Mouse (Mus musculus): ENCODE measurements at regions not wholly inside any gene's neighbourhood (a gene's known extent, or its start where the extent isn't known, plus 50 kb on each side); places are given as distances from the start of the nearest gene placed in this dataset.

DNA sequence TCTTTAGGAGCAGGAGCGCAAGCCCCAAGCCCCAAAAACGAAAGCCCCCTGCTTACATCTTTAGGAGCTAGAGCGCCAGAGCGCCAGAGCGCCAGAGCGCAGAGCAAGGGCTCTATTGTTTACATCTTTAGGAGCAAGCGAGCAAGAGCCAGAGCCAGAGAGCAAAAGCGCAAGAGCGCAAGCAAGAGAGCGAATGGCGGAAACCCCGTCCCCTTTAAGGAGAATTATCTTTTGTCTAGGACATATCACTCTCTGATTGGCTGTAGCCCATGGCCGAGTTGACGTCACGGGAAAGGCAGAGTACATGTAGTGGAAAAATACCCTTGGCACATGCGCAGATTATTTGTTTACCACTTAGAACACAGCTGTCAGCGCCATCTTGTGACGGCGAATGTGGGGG lies 269.7 kb upstream of the Smim15 start:
- in situ Hi-C loops (cut with MboI, MseI): loop anchor here (10.0 kb wide), 1 partner anchor 200 kb away; no protein-coding TSS in a partner anchor

DNA sequence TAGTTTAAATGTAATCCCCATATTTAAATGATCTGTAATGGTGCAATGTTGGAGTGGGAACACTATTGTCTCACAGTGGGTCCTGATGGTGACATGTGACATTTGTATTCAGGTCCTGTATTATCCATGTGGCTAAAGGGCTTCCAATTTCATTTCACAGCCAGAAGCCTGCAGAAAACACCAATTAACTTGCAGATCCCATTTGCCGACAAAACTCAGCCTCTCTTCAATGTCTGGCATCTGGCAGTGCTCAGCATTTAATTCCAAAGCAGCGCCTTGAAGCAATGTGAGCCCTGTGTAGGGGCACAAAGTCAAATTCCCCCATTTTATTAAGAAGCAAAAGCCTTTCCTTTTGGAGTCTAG lies 277.0 kb upstream of the Smim15 start:
- in situ Hi-C loops (cut with MboI, MseI): no loop called here

DNA sequence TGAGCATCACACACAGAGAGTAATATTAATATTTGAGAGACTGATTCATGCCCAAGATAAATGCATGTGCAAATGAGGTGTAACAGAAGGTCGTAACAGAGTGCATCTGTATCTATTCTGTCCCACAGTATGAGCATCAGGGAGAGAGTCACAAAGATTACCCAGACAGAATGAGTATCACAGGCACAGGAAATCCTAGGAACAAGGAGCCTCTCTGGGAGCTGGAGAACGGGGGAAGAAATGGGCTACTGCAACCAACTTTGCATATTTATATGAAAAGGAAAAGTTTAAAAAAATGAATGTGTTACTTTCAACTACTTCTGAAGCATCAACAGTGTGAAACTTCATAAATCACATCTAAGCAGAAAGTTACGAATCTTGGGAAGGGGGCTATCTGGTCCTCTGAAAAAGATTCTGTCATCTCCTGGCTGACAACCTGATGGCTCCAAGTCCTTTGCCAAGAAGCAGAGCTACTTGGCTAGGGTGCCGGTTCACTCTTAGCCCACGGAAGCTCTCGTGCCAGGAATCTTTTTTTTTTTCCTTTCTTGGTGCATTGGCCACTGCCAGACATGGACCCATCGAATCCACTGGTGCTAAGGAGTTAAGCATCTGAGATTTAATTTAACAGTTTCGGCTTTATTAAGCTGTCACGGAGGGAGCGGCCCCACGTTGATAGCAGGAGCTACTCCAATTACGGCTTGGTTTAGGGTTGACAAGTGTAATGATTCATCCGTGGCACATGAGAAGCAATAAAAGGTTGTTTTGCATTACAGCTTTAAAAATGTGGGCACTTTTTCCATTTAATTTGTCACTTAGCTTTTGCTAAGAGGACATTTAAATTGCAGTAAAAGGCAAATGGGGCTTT lies 277.6 kb upstream of the Smim15 start:
- in situ Hi-C loops (cut with MboI, MseI): no loop called here

DNA sequence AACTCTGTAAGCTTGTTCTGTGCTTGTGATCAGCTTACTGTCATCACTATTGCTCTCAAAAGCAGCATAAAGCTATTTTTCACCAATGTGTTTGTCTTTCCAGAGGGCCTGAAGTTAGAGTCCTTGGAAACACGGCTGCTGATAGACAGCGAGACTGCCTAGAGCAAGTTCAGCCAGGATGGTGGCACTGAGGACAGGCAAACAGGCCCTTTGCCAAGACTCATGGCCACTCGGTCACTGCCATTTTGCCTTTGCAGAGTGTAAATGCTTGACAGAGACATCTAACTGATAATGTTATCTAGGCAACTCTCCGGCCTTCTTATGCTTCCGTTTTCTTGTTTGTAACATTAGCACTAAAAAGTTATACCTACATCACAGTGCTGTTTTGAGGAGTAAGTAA lies 280.3 kb upstream of the Smim15 start:
- in situ Hi-C loops (cut with MboI, MseI): no loop called here

DNA sequence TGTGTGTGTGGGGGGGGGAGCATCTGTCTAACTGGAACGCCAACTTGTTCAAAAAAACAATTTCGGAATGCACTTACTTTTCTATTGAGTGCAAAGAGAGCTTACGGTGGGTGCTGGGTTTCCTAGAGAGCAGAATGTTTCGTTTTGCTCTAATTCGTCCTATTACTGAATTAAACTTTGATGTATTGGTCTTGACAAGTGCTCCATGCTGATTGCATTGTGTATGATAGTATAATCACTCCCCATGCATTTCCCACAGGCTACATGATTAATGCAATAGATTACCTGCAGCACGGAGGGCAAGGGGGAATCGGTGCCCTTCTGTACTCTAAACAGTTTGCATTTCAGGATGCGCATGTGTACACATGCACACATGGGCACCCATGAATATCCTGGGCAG lies 283.7 kb upstream of the Smim15 start:
- in situ Hi-C loops (cut with MboI, MseI): no loop called here

DNA sequence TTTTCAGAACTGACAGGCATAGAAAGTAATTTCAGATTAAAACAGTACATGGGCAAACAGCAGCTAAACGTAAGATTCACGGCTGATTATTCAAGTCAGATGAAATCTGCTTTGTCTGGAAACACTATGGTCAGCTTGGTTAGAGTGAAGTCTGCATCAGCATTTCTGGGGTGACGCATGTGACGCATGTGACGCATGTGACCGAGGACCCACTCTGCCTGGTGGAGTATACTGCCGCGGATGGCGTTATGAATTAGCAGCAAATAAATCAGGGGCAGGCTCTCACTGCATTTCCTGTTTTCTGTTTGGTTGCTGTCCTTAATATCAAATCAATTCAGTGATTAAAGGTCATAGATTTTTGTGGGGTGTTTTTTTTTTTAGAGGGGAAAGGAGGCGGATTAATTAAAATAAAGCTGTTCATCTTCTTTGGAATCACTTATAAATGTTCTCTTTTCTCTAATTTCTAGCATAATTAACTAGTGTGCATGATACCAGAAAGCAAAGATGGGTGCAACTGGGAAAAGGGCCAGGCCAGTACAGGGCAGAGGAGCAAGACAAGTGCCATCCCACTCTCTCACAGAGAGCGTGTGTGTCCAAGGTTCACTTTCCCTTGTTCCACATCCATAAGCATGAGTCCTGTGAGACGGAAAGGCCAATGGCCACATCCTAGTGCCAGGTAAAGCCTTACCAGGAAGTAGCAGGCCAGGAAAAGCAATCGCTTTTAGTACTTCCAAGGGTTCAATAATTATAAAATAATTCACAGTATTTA lies 285.7 kb upstream of the Smim15 start:
- in situ Hi-C loops (cut with MboI, MseI): no loop called here

DNA sequence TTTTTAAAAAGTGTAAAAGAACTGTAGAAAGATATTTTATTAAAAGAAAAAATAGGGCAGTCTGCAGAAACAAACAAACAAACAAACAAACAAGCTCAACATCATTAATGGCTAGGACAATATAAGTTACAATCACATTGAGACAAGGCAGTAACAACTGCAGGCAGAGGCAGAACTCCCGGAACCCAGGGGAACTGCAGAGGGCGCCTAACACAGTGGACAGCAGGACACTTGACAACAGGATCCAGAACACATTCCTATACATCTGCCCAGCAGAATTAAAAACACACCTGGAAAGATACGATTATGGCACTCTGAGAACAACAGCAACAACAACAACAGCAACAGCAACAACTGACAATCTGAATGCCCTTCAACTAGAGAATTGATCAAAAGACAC lies 291.5 kb upstream of the Smim15 start:
- in situ Hi-C loops (cut with MboI, MseI): no loop called here

DNA sequence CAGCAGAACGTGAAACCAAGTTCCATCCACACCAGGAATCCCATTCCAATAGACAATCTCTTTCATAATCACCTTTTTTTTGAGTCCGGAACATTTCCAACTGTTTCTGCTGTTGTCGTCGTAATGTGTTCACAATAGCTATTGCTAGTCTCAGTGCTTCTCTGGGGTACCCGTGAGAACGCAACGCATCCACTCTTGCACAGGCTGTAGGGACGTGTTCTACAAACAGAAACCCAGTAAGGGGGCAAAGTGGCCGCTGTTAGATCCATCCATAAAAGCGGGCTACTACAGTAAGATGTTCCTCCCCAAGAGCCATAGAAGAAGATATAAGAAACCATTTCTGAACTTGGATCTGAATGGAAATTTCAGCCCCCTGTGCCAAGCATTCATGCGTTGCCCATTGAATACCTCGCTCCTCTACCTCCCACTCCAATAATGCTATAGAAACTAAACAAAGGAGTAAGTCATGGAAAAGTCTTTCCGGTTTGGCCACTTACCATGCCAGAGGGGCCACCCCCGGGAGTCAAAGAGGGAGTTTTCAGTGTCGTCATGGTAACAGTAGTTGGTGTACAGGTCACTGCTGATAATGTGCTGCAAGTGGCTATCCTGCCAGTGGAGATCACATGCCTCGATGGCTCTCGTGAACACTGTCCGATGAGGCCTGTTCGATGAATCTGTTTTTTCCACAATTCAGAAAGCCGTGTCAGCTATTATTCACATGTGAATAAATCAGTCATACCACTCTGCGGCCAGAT lies 300.6 kb upstream of the Smim15 start:
- in situ Hi-C loops (cut with MboI, MseI): no loop called here

DNA sequence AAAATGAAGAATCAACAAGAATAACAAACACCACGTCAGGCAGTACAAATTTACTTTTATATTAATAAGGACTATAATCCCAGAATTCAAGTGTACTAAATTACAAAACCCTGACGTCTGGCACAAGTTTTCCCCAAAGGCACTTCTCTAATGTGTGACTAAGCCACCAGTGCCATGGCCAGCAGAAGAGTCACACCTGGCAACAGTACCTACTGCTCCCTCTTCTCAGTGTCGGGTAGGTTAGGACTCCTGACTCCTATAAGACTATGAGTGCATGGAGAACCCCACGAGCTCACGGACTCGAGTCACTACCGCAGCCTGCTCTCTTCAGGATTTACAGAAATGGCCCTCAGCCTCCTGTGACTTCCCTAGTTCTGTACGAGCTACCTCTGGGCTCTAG lies 307.7 kb upstream of the Smim15 start:
- in situ Hi-C loops (cut with MboI, MseI): no loop called here

DNA sequence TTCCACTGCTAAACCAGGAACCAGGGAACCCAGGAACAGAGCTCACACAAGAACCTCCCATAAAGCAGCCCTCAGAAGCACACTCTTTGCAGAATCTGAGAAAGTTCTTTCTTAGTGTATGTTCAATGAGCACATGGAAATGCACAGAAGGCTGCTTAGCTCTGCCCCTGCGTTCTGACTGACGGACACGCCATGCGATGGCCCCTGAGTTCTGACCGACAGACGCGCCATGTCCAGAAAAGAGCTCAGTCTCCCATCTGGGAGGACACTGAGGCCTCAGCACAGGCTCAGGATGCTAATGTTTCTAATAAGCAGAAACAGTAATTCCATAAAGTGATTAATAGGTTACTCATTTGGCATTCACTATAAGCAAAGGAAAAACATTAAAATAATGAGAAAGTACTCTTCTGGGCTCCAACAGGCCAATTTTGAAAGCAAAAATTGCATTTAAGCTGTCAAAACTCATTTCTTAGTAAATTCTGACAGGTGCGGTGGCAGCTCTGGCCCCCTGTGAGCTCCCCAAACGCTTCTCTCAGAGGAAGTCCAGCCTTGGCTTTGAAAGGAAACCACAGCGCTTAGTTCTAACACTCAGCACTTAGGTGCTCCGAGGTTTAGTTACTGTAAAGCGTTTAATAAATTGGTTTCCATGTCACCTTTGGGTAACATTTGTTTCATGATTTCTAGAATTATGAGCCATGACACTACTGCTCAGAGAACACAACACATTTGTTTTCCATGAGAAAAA lies 309.9 kb upstream of the Smim15 start:
- in situ Hi-C loops (cut with MboI, MseI): no loop called here

DNA sequence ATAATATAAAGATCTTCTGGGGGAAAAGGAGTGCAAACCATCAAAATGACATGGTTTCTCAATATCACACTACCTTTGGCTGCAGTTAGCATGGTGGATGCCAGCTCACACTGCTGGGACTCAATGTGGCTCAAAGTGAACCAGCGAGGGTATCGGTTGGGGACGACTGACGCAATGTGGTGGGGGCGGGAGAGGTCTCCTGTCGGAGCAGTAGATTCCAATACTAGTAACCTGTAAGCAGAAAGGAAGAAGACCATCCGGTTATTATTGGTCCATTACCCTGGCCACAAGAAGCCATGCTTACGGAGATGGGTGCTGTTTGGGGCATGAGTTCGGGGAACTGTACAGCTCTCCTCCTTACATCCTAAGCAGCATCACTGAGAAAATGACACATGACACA lies 313.3 kb upstream of the Smim15 start:
- in situ Hi-C loops (cut with MboI, MseI): no loop called here

DNA sequence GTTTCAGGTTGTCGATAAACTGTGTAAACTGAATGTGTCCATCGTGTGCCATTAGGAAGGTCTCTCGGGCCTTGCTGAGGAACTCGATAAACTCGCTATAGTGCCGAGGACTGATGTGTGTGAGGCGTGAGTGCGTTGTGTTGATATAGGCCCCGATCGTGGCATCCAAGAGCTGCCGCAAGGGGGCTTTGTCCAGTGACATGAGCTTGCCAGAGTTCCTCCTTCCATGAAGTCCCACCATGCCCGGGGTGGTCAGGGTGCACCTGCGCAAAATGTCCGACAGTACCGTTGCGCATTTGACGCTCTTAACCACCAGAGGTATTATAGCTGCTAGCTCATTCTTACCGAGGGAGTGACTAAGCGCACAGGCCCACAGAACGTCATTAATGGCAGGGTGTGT lies 317.8 kb upstream of the Smim15 start:
- in situ Hi-C loops (cut with MboI, MseI): no loop called here

DNA sequence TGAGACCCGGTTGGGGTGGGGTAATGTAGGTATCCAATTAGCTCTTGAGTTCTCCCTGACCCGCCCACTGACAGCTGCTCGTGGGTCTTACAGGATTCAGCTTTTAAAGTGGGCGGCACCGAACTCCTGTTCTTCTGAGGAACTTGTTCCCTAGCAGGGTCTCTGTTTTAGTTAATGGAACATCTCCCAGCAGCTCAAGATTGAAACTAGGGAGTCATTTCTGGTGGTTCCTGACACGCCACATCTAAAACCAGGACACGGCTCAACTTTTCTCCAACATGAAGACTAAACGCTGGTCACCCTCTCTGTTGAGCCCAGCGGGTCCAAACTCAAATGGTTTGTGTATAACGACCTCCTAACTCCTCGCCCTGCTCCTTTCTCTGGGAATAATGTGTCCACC lies 322.3 kb upstream of the Smim15 start:
- in situ Hi-C loops (cut with MboI, MseI): no loop called here

DNA sequence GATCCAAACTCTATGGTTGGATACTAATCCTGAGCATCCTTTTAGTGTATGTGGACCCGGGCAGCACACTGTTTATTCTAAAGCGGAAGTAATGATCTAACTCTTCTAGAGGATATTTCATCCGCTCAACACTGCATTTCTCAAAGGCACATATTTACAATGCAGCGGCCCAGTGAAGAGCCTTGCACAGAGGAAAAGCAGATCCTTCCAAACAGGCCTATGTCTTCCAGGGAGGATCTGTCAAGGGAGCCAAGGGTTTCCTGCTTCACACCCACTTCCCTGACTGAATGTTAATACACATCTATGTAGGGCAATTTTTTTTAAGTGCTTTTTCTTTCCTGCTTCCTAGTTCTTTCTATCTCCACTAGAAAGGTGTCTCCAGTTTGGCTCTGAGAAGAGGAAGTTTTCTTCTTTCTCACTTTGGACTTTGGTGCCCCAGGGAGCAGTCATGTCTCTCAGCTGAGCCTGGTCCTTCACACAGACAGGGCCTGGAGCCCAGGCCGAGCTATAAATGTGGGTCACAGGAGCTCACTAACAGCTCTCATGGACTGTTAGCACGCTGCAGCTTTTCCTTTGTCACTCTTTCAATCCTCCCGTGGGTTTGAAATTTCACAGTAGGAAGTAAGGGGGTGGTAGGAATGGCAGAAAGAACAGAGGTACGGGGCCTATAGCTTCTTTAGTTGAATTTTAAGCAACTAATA lies 323.2 kb upstream of the Smim15 start:
- in situ Hi-C loops (cut with MboI, MseI): no loop called here

DNA sequence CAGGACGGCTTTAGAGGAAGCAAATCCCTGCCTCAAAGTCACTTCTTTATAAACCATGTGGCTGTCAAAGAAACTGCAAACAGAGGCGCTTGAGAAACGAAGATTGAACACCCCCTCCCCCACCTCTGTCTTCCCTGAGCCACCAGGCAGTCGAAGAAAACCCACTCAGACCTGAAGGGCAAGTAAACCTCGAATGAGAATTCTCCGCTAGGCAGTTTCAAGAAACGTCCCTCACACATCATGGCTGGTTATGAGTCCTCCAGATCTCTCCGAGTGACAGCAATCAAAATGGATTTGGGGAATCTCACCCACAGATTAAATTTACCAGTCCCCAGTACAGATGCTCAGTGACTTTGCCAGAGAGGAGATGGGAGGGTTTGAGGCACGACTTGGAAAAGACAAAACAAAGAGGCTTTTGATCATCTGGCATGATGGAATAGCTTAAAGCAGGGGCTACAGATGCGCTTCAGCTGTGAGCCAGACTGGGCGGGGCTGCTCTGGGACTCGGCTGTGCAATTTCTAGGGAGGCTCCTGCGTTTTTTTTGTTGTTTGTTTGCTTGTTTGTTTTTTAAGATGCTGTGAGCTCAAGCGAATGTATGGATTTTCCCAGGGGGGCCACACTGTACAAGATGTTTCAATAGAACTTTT lies 325.1 kb upstream of the Smim15 start:
- in situ Hi-C loops (cut with MboI, MseI): no loop called here

DNA sequence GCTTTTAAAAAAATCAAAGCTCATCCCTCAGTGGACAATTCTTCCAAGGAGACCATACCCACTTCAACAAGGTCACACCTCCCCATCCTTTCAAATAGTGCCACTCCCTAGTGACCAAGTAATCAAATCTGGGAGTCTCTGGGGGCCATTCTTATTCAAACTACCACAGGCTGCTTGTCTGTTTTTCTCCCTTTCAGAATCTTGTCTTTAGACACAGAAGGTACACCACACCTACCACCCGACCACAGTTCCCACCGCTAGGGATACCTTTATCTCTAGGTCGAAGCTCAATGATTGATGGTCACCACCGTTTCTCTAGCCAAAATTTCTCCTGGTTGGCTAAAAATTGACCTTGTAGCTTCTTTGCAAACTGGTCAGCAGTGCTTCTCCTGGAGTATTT lies 328.6 kb upstream of the Smim15 start:
- in situ Hi-C loops (cut with MboI, MseI): no loop called here

DNA sequence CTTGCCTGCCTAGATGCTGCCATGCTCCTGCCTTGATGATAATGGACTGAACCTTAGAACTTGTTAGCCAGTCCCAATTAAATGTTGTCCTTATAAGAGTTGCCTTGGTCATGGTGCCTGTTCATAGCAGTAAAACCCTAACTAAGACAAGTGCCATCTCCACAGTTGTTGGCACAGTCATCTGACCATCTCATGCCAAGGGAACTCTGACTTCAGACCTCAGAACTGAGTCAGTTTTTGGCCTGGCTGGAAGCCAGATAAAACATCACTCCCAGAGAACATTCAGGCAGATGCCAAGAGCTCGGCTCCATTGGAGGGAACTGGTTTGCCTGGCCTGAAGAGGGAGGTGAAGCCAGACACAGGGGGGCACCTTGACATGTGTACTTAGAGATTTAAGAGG lies 330.2 kb upstream of the Smim15 start:
- in situ Hi-C loops (cut with MboI, MseI): no loop called here

DNA sequence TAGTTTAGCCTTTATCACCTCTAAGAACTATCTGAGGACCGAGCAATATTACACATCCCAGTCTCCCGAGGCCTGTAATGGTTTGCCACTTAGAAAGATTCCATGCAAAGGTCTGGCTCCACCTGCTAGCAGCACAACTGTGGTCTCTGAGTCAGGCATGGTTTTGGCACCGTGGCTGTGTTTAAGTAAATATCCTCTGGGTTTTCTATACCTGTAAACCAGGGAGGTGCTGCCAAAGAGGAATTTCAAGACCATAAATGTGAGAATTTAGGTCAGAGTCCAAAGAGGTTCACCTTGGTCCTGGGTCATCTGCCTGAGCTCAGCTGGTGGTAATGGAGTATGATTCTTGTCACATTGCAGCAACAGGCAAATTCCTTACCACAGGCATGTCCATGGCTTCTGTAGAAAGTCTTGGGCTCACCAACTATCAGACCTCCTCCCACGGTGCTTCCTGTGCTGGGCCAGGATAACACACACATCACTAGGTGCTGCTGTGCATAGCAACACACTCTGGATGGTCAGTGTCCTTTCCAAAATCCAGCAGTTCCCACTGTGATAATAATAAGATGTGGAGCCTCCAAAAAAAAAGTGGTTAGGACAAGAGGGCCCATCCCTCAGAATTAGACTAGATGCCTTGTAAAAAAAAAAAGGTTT lies 332.8 kb upstream of the Smim15 start:
- in situ Hi-C loops (cut with MboI, MseI): no loop called here

DNA sequence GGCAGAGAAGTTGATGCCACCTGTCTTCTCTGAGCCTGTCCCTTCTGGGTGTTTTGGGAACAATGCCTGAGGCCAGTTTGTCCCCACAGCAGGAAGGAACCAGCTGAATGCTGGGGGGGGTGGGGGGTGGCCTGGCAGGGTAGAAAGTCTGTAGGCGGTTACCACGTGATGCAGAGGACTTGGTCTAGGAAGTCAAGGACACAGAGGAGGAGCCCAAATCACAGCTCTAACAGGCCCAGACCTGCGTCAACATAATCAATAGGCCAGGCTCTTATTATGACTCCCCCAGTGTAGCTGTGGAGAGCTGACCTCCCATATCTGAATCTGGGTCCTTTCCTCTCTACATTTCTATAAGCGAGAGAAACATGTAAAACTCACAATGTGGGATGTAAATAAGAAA lies 333.9 kb upstream of the Smim15 start:
- in situ Hi-C loops (cut with MboI, MseI): no loop called here

DNA sequence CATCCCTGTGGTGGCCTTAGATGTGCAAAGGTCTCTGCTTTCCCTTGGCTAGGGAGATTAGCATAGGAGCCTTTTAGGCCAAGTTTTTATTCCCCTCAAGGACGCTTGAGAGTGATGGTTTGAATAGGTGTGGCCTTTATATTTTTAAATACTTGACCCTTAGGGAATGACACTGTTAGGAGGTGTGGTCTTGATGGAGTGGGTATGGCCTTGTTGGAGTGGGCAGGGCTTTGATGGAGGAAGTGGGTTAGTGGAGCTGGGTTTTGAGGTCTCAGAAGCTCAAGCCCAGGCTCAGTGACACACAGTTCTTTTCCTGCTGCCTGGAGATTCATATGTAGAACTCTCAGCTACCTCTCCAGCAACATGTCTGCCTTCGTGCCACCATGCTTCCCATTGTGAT lies 334.4 kb upstream of the Smim15 start:
- in situ Hi-C loops (cut with MboI, MseI): no loop called here
